Comparison of ENCODE assay signal across 18 mouse cellular contexts in the genomic region with DNA sequence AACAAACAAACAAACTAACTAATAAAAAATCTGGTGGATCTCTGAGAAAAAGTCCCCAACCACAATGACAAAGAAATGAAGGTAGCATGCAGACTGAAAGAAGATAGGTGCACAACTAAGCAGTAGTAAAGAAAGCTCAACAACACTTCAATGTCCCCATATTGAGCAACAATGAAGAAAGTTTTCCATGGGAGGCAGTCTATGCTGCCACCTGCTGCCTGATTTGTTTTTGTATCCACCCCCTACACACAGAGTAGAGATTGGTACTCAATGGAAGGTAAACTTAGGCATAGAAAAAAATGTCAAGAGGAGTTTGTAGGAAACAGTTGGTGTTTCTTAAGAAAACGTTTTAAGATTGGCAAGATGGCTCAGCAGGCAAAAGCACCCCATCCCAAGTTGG. TPM values are rescaled to one million over a fixed set of nuclear protein-coding genes. Genes with fewer than 3 reads are reported as not detected.
DNase-seq lines count a peak whose midpoint lies in the region; ATAC-seq and TF ChIP-seq lines count a peak whose summit lies in the region.
"Had no signal": no experiment of that assay in that cellular context is flagged by ENCODE, and none has a peak within 500 bp of the region (broad histone marks: within the 10 kb centered on the region; RNA-seq: fewer than 3 reads in every experiment).

No protein-coding gene starts in this region.

- no peak for ATAC-seq in kidney, postnatal 0 days (replicated peaks; ENCODE audit: low FRiP score, low read depth)
- no peak for ATAC-seq in forebrain, embryonic 12.5 days (ENCODE audit: low FRiP score)
- ATAC-seq: activated CD4-positive, CD25-positive, alpha-beta regulatory T cell, adult 4 months; midbrain, embryonic 16.5 days had no signal

- H3K27ac ChIP-seq in kidney, postnatal 0 days: no peak overlapping the region
- no peak overlapping the region for H3K27ac ChIP-seq in forebrain, embryonic 12.5 days
- H3K27ac ChIP-seq: heart, embryonic 15.5 days; hindbrain, embryonic 13.5 days; liver, embryonic 15.5 days; neural tube, embryonic 13.5 days had no signal

- H3K9me3 ChIP-seq in kidney, postnatal 0 days (replicated peaks; ENCODE audit: low read length): no peaks in the 10 kb centered on the region
- no peaks in the 10 kb centered on the region for H3K9me3 ChIP-seq in forebrain, embryonic 12.5 days
- H3K9me3 ChIP-seq: G1E; heart, embryonic 15.5 days; hindbrain, embryonic 13.5 days; liver, embryonic 15.5 days; neural tube, embryonic 13.5 days had no signal

- H3K4me1 ChIP-seq in kidney, postnatal 0 days (replicated peaks; ENCODE audit: insufficient read depth, low read length): no peaks in the 10 kb centered on the region
- no peaks in the 10 kb centered on the region for H3K4me1 ChIP-seq in forebrain, embryonic 12.5 days
- H3K4me1 ChIP-seq: heart, embryonic 15.5 days; hindbrain, embryonic 13.5 days; liver, embryonic 15.5 days; neural tube, embryonic 13.5 days had no signal

- no peaks in the 10 kb centered on the region for H3K36me3 ChIP-seq in kidney, postnatal 0 days (ENCODE audit: insufficient read depth, low read length)
- no peaks in the 10 kb centered on the region for H3K36me3 ChIP-seq in forebrain, embryonic 12.5 days (replicated peaks)
- H3K36me3 ChIP-seq: G1E; heart, embryonic 15.5 days; hindbrain, embryonic 13.5 days; liver, embryonic 15.5 days; neural tube, embryonic 13.5 days had no signal

- H3K27me3 ChIP-seq in kidney, postnatal 0 days (ENCODE audit: insufficient read depth, low read length): no peaks in the 10 kb centered on the region
- H3K27me3 ChIP-seq in forebrain, embryonic 12.5 days: no peaks in the 10 kb centered on the region
- H3K27me3 ChIP-seq: heart, embryonic 15.5 days; hindbrain, embryonic 13.5 days; liver, embryonic 15.5 days; neural tube, embryonic 13.5 days had no signal

- H3K4me2 ChIP-seq in kidney, postnatal 0 days (ENCODE audit: low read length): no peak overlapping the region
- H3K4me2 ChIP-seq in forebrain, embryonic 12.5 days: no peak overlapping the region
- H3K4me2 ChIP-seq: heart, embryonic 15.5 days; hindbrain, embryonic 13.5 days; liver, embryonic 15.5 days; neural tube, embryonic 13.5 days had no signal

- DNase-seq in kidney, postnatal 0 days (ENCODE audit: low spot score): no peak
- DNase-seq in kidney, postnatal 14 days: no peak
- peak; percentile 4 for DNase-seq in thymus, postnatal 14 days
- DNase-seq in thymus, postnatal 36 days: no peak
- DNase-seq in ZHBTc4 (ENCODE audit: low read depth, low spot score): peak; percentile 1
- DNase-seq in right cerebral cortex, postnatal 10 days (ENCODE audit: low spot score in 2 of 2): no peak
- DNase-seq: cerebellum, adult 8-10 months; retina, postnatal 1 day had no signal

- peak; percentile 46 for TF ChIP-seq CTCF in kidney, postnatal 0 days (IDR thresholded peaks at IDR 0.05; ENCODE audit: low read depth)

- no peak overlapping the region for H3K9ac ChIP-seq in kidney, postnatal 0 days (ENCODE audit: low read depth, low read length)
- H3K9ac ChIP-seq in forebrain, embryonic 12.5 days: no peak overlapping the region
- H3K9ac ChIP-seq: heart, embryonic 15.5 days; hindbrain, embryonic 13.5 days; liver, embryonic 15.5 days; neural tube, embryonic 13.5 days had no signal

- no peak overlapping the region for H3K4me3 ChIP-seq in kidney, postnatal 0 days (replicated peaks; ENCODE audit: low read depth, low read length)
- H3K4me3 ChIP-seq in forebrain, embryonic 12.5 days (replicated peaks): no peak overlapping the region
- H3K4me3 ChIP-seq: erythroblast, embryonic 14.5 days; heart, embryonic 15.5 days; hindbrain, embryonic 13.5 days; liver, embryonic 15.5 days; neural tube, embryonic 13.5 days had no signal

- 44% methylated on average over 1 of the region's 1 CpGs for WGBS in kidney, postnatal 0 days
- 31% methylated on average over 1 of the region's 1 CpGs for WGBS in forebrain, embryonic 12.5 days

RNA-seq across cellular contexts. Expression of a gene that starts 42.7 kb away (rescaled TPM):
- 0.11 and 0.36 TPM in 2 replicates for polyA plus RNA-seq in kidney, postnatal 0 days (2015; fragmentation: Nextera tagmentation; extraction: Ambion mirVana)
- polyA plus RNA-seq in forebrain, embryonic 12.5 days (2016; fragmentation: Nextera tagmentation; extraction: Ambion mirVana): 0.15 and 0.34 TPM in 2 replicates
- polyA plus RNA-seq: activated CD4-positive, CD25-positive, alpha-beta regulatory T cell, adult 4 months; erythroblast, embryonic 14.5 days; G1E; heart, embryonic 15.5 days; hindbrain, embryonic 13.5 days; kidney, embryonic 14.5 days; liver, embryonic 15.5 days; midbrain, embryonic 16.5 days; neural tube, embryonic 13.5 days had no signal

Comparison
In these comparisons a context has a peak if more than half of its experiments do, and no peak if none do; other contexts are left out.
1. DNase-seq: peak in thymus, postnatal 14 days (single experiment) and ZHBTc4 (single experiment); none in kidney, postnatal 0 days (single experiment), kidney, postnatal 14 days (single experiment), thymus, postnatal 36 days (0 of 2) and right cerebral cortex, postnatal 10 days (0 of 2).